Mouse (Mus musculus) urinary bladder, adult 18-20 months (tissue): ENCODE results near the gene Tmem106a.
A peak's percentile ranks its signal among the peaks of the same experiment; 100 is the strongest.
"Not testable (repeated sequence)": the region's sequence is repeated elsewhere in the genome, so short reads cannot be mapped to it uniquely, and the experiment has no call there.

Source experiments
- DNase-seq, 2 experiments: peaks; one replicate each; pipeline ENCODE4 v3.0.0; 2022; ENCODE audit warnings: low spot score in 2 of 2, mixed read lengths in 2 of 2

Tmem106a gene

DNA sequence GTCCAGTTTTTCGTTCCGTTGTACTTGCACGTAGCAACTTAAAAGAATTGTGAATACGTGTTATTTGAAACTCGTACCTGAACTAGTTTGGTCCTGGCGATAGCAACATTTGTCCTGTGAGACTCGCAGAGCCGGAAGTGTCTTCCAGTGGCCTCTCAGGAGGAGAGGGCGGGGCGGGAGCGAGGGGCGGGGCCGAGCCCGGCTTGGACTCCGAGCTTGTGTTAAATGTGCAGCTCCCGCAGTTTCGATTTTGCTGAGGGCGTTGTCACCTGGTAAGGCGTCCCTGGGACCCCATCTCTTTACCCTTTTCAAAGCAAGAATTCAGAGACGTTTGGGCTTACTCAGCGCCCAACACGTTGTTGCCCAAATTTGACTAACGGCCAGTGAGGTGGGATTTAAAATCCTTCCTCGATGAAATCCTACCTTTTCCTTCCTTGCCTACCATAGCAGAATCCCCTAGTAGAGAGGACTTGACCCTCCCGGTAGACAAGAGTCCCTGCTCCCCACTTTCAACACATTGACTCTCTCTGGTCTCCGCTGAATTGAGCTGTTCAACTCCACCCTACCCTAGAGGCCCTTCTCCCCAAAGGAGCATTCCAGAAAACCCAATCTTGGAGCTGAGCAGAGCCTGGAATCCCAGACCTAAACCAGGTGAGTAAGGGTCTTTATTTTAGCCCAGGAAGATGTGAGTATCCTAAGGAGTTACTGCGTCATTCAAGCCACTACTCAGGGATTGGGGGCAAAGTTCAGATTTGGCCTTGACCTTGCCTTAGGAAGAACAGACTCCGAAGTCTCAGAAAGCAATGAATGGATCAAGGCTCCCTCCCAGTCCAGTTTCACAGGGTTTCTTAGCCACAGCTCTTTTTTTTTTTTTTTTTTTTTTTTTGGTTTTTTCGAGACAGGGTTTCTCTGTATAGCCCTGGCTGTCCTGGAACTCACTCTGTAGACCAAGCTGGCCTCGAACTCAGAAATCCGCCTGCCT lies at the start of gene Tmem106a:
Gene Tmem106a (plus strand): TSS at position 189 of the 982 bp plus-strand sequence.
- DNase-seq = peak; percentile 46 to 53

DNA sequence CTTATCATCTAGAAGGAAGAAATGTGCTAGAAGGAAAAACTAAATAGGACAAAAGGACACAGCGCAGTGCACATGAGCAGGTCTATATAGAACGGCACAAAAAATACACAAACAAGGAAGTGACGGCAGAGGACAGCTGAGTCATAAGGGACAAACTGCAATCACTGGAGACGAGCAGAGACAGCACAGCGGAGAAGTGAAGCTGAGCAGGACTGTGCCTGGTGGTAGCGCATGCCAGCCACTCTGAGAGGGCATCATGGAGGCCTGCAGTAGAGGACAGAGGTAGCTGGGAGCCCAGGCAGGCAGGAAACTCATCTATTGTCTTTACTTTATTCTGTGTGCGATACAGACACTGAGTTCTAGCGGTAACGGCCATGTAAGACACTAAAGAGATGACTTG lies 38.5 kb upstream of the Tmem106a start:
- DNase-seq = peak in 1 of 2 experiments; percentile 22

DNA sequence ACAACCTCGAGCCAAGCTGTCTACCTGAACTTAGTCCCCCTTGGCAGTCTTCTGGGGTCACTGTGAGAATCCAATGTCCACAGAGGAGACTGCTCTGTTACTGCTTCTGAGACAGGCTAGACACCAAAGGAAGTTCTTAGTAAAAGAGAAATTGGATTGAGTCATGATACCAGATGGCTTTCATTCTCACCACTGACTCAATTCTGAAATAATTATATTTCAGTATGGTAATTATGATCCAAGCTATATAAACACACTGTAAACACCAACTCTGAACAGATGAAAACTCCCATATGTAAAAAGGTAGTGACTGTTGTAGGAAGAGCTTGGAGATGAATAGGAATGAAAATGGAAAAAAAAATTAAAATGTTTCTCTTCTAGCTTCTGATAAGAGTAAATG lies 37.9 kb upstream of the Tmem106a start:
- no peak for DNase-seq

DNA sequence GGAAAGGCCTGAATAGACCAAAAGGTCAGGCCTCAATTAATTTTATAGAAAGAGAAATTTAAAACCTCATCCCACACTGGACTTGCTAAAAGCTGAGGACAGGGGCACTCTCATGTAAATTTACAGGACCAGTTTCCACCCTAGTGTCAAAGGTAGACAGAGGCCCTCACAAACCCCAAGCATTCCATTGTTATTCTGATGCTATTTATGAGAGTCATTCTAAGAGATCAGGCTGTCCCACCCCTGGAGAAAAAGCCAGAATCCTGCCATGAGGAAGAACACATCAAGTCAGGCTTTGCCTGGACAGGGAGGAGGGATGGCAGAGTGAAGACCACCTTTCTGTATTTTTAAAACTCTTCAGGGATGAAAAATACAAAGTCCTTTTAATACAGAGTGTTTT lies 33.5 kb upstream of the Tmem106a start:
- DNase-seq = no peak

DNA sequence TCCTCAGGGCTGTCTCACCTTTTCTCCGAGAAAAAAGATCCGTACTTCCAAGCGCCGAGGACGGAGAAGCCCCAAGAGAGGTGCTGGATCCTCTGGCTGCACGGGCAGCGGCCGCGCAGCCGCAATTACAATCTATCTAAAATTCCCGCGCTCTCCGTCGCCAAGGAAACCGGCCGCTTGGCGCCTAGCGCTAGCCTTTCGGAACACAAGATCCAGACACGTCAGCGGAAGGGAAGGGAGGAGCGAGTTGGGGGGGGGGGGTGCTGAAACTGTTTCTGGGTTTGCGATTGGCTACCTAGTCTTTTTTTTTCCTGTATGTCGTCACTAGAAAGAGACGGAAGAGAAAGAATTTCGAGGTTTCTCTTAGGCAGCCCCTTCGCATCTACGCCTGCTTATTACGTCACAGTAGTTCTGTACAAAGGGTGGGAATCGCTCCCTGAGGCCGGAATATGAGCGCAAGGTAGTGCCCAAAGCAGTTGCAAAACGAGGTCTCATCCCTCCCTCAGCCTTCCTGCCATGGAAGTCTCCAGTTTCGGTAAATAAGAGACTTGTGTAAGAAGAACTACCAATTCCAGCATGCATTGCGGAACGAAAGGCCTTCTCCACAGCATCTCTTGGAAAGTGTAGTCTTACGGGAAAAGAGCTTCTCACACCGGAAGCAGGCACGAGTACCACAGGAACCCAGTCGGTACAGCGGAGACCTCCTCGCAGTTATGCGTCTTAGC lies 30.1 kb upstream of the Tmem106a start, which contains the start of the genes Brca1 and Nbr1:
Gene Brca1 (minus strand): TSS at position 205 of the 725 bp plus-strand sequence.
Gene Nbr1 (plus strand): TSS at position 399 of the 725 bp plus-strand sequence.
- peak; percentile 75 to 86 for DNase-seq

DNA sequence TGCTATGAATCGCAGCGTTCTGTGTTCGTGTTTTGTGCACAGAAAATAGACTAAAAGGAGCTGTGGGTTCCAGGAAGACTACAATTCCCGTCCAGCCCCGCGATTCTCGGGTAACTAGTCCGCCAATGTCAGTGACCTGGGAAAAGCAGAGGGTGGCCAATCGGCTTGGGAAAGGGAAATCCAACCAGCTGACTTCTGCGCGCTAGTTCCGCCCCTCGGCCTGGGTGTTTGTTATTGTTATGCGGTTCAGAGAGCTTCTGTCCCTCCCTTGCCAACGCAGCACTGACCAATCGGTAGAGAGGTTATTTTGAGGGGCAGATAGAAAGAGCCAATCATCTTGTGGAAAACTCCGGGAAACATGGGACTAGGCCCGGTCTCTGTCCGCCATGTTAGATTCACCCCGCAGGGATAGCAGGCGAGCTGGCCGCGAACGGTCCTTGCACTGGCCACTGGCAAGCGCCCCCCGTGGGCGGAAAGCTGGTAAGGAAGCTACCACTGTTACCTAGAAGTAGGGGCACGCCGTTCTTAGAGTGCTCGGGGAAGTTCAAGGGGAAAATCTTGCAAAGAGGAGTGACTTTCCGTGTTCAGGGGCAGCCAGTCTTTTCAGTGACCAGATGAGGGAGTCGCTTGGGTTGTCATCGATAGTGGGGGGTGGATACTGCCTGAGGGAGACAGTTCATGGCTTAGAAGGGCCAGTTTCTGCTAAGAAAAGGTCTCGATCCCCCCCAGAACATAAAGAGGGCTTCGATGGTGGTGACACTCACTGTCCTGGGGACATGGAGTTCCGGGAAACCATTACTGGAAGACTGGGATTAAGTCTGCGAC lies 29.4 kb upstream of the Tmem106a start:
- peak; percentile 84 to 98 for DNase-seq

DNA sequence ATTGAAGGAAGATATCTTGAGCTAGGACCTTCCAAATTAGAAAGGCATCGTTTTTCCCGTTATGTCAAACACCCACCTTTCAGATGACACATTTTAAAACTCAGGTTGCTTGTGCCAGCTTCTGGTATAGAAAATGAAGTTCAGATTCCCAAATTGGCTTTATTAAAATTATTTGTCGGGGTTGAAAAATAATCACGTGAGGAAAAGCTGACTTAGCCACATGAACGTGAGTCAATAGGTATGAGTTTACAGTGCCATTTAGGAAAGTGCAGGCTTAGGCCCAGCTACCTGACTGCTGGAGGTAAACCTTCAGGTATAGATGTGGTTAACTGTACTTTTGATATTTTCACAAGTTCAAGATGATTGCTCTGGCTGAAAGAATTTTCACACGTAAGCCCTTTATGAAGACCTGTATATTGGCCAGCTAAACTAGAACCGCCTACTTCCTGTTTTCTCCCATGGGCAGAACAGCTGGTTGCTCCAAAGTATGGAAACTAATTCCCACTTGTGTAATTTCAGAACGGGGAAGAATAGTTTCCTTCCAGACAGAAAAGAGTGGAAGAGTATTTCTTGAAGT lies 28.6 kb upstream of the Tmem106a start:
- no peak for DNase-seq

DNA sequence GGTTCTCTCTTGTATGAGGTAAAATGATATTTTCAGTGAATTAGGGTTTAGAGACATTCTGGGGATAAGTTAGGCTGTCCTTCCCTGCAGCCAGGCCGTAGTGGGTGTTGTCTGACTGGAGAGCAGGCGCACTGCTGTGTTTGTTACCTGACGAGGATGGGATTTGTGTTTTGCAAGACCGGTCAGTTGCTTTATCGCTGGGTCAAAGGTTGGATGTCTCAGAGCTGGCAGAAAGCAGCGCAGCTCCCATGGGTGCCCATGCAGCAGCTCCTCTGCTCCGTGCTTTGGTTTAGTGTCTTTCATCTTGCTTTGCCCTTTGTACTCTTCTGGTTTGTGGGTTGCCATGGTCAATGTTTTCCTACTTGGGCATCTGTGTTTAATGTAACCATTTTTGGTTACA lies 25.5 kb upstream of the Tmem106a start:
- peak in 1 of 2 experiments; percentile 20 for DNase-seq

DNA sequence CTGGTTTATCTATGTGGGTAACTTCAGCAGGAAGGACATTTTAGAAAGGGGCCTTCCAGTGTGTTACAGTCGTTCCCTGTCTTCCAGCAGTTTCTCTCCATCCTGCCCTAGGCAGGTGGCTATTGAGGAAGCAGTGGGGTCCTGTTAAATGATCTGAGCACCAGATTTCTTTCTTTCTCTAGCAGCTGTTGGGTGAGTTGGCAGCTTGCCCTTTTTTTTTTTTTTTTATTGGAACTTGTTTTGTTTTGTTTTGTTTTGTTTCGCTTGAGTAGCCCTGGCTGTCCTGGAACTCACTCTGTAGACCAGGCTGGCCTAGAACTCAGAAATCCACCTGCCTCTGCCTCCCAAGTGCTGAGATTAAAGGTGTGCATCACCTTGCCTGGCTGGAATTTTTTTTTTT lies 25.1 kb upstream of the Tmem106a start:
- no peak for DNase-seq

DNA sequence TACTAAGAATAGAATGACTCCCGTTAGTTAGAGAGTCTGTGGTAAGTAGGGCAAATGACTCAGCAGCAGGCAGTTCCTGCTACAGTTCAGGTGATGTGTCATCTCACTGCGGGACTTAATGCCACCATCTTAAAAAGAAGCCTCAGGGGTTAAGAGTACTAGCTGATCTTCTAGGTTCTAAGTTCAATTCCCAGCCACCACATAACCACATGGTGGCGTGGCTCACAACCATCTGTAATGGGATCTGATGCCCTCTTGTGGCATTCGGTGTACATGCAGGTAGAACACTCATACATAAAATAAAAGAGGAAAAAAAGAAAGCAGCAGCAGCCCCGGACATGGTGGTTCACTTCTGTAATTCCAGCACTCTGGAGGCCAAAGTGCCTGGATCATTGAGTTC lies 19.7 kb upstream of the Tmem106a start:
- no peak for DNase-seq

DNA sequence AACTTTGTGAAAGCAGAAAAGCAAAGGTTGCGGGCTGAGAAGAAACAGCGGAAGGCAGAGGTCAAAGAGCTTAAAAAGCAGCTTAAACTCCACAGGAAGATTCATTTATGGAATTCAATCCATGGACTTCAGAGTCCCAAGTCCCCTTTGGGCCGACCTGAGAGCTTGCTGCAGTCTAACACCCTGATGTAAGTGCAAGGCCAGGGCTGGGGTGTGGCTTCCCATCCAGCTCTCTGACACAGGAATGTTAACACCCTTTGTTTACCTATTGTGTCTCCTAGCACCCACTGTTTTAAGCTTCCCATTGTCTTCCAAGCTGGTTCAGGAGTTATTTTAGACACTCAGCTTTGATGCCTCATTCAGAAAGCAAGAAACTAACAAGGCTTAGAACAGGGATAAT lies 13.6 kb upstream of the Tmem106a start:
- DNase-seq = no peak

DNA sequence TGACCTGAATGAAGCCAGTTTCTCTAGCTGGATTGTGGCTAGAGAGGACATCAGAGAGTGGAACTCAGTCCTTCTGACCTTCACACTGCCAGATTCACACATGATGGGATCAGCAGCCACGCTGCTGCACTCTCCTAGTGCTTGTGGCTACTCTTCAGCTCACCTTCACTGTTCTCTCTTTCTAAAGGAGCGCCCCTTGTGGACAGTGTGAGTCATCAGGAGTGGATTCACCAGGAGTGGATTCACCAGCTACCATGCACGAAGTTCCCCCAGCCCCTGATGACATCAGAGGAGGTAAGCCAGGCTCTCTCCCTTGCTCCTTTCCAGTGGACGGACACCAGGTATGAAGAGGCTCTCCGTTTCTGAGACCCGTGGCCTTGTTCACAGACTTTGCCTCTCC lies 5.9 kb upstream of the Tmem106a start:
- DNase-seq = no peak

DNA sequence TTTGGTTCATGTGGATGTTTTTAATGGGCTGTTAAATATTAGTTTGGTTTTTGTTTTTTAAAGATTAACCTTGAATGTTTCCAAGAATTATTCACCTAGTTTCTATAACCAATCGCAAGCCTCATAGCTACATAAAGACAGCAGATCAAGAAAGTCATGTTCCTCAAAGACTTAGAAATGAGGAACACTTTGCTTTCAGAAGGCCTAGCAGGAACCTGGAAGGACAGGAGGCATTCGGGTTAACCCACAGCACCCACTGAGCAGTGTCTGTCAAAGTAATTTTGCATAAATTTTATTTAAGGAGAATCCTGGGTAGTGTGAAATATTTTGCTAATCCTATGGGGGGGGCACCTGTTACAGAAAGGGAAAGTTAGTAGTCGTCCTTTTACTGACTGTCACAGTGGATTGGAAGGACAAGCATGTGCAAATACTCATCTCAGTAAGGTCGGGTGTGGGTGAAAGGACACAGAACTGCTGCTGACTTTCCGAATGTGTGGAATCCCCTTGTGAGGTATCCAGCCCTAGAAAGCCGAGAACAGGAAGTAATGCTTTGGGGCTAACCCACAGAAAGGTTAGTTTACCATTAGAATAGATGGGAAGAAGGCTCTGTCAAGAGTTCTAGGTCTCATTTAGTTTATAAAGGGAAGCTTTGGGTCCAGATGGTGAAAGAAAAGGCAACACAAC lies 819 bp upstream of the Tmem106a start:
- DNase-seq = no peak

DNA sequence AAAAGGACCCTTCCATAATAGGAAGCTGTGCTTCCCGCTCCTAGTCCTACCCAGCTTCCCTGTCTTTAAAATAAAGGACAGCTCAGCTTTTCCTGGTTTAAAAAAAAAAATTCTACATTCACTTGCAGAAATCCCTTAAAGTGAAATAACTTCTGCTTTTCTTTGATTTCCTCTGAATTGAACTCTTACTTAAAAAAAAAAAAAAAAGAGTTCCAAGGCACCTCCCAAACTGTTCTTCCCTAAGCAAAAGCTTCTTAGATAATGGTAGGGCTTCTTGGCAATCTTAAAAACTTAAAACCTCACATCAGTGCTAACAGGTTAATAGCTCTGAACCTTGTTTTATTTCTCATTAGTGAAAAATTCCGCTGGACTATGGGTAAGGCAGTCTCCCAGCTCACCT lies 1.2 kb downstream of the Tmem106a start:
- DNase-seq = no peak

DNA sequence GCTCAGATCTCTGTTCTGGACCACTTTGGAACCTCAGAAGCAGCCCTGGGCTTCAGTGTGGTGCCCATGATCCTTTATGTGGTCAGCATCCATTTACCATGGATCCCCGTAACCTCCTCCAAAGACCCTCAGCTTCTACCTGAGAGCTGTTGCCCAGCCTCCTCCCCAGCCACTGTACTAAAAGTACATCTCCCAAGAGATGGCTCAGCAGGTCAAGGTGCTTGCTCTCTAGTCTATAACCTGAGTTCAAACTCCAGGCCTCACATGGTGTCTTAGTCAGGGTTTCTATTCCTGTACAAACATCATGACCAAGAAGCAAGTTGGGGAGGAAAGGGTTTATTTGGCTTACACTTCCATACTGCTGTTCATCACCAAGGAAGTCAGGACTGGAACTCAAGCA lies 3.0 kb downstream of the Tmem106a start:
- DNase-seq = not testable (repeated sequence)

DNA sequence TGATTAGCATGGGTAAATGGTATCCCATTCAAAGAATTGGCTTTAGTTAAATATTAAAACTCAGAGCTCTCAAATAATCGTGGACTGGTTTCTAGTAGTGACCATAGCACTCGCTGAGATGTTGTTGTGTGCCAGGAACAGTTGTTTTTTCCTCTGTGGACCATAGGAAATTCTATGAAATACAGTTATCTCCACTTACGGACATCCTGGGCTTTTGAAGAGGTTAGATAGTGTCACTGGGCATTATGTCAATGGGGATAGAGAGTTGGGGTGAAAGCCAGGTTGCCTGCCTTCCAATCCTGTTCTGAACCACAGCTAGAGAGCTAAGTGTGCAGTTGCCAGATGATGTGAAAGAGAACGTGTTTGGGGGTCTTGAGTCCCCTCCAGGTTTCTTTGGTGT lies 3.8 kb downstream of the Tmem106a start:
- DNase-seq = no peak

DNA sequence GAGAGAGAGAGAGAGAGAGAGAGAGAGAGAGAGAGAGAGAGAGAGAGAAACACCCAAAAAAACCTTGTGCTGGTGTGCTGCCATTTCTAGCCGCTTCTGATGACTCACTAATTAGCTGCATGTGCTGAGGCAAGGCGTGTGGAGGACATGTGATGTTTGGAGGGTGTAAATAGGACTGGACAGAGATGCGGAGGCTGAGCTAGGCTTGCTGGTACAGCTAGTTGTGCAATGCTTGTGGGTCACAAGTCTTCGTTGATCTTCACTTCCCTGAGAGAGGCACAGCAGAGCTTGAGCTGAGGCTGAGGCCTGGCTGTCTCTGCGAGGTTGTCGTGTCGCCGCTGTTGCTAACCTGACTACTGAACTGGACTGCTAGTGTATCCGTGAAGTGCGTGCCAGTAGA lies 5.6 kb downstream of the Tmem106a start:
- no peak for DNase-seq

DNA sequence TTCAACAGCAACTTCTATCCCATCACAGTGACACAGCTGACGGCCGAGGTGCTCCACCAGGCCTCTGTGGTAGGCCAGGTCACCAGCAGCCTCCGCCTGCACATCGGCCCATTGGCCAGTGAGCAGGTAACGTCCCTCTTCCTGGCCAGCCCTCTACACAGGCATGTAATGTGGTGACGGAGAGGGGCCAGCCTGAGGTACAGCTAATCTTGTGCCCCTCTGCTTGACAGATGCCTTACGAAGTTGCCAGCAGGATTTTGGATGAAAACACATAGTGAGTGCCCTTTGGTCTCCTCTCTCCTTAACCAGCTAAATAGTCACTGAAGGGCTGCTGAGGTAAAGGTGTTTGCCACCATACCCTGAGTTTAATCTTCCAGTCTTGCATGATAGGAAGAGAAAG lies 6.8 kb downstream of the Tmem106a start:
- DNase-seq = no peak

DNA sequence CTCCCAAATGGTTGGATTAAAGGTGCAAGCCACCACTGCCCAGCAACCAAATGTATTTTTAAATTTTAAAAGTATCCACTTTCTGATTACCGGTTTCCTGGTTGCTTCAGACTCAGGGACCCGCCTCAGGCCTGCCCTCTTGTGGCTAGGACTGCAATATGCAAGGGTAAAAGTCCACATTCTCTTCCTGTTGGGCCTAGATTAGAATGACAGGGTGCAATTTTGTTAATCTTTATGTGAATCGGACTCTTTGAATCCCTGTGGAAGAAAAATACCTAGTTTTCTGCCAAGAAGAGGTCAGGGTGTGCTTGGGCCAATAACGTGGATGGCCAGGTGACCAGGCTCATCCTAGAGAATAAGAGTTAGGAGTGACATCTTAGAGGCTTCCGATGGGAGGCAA lies 7.4 kb downstream of the Tmem106a start:
- DNase-seq = peak in 1 of 2 experiments; percentile 33

DNA sequence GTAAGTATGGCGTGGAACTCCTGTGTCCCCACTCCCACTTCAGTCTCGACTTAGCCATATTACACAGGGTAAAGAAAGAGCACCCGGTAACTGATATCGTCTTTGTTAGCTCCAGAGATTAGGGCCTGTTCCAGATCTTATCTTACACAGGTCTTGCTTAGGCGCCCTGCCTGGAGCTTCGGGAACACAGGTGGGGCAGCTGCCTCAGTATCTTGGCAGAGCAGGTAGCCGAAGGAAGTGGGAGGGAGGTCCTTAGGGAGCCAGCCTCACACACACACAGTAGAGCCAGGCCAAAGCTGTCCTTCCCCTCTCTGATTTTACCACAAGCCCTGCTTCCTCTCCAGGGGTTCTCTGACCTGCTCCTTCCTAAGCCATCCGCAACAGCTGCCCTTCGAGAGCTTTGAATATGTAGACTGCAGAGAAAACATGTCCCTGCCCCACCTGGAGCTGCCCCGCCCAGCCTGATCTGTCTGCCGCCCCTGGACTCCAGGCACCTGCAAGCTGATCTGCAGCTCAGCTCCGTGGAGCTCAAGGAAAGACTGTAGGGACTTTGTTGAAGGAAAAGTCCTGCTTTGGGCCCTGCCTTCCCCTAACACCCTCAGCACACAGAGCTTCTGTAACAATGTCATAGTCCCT lies 8.1 kb downstream of the Tmem106a start:
- no peak for DNase-seq
